Mouse (Mus musculus) megakaryocyte, embryonic 14.5 days (primary cell): ENCODE measurements around the gene Pip5kl1.

Experiments
- FLI1 ChIP-seq: IDR thresholded peaks from 2 replicates; pipeline ENCODE4 v1.6.1; 2012; ENCODE audit warnings: low read length, inconsistent platforms, mixed read lengths
- GATA1 ChIP-seq: IDR thresholded peaks from 3 replicates; pipeline ENCODE4 v1.6.1; 2012; ENCODE audit warnings: mixed read lengths, low read length, inconsistent platforms, borderline replicate concordance

- TF ChIP-seq GATA1 (no peak), FLI1 (no peak)
These were observed 34.3 kb downstream of the Pip5kl1 start for GRCm38 (mm10) chr2:32608778-32609435.
